Comparison of ENCODE assay signal across 17 mouse cellular contexts in genomic region chr5:136533371-136534276, GRCm38 (mm10). TPM values are rescaled to one million over a fixed set of nuclear protein-coding genes. Genes with fewer than 3 reads are reported as not detected.
A peak's percentile ranks its signal among the peaks of the same experiment; 100 is the strongest.
DNase-seq lines count a peak whose midpoint lies in the region; ATAC-seq and TF ChIP-seq lines count a peak whose summit lies in the region.
"Had no signal": no experiment of that assay in that cellular context is flagged by ENCODE, and none has a peak within 500 bp of the region (broad histone marks: within the 10 kb centered on the region; RNA-seq: fewer than 3 reads in every experiment).

No protein-coding gene starts in this region.

- no peak overlapping the region for H3K4me2 ChIP-seq in heart, embryonic 16.5 days (ENCODE audit: low read depth, low read length)
- H3K4me2 ChIP-seq in lung, postnatal 0 days (replicated peaks; ENCODE audit: low read depth, low read length) = no peak overlapping the region
- H3K4me2 ChIP-seq in forebrain, embryonic 12.5 days = no peak overlapping the region
- no peak overlapping the region for H3K4me2 ChIP-seq in forebrain, postnatal 0 days (ENCODE audit: low read depth)
- H3K4me2 ChIP-seq: heart, embryonic 12.5 days; liver, embryonic 15.5 days had no signal

- H3K4me3 ChIP-seq in heart, embryonic 16.5 days (ENCODE audit: low read length) = no peak overlapping the region
- H3K4me3 ChIP-seq in lung, postnatal 0 days (ENCODE audit: low read depth, low read length) = no peak overlapping the region
- H3K4me3 ChIP-seq in forebrain, embryonic 12.5 days (replicated peaks) = no peak overlapping the region
- no peak overlapping the region for H3K4me3 ChIP-seq in forebrain, postnatal 0 days (ENCODE audit: low read depth, low read length)
- H3K4me3 ChIP-seq: embryonic facial prominence, embryonic 10.5 days; forebrain, embryonic 10.5 days; heart, embryonic 12.5 days; liver, embryonic 15.5 days had no signal

- H3K9ac ChIP-seq in heart, embryonic 16.5 days (ENCODE audit: low read length) = no peak overlapping the region
- H3K9ac ChIP-seq in lung, postnatal 0 days (replicated peaks; ENCODE audit: low read depth) = no peak overlapping the region
- no peak overlapping the region for H3K9ac ChIP-seq in forebrain, embryonic 12.5 days
- H3K9ac ChIP-seq in forebrain, postnatal 0 days = no peak overlapping the region
- H3K9ac ChIP-seq: heart, embryonic 12.5 days; liver, embryonic 15.5 days had no signal

- 69% methylated on average over 11 of the region's 11 CpGs for WGBS in heart, embryonic 16.5 days
- WGBS in lung, postnatal 0 days = 40% methylated on average over 11 of the region's 11 CpGs
- 89% methylated on average over 11 of the region's 11 CpGs for WGBS in forebrain, embryonic 12.5 days
- WGBS in forebrain, postnatal 0 days = 82% methylated on average over 11 of the region's 11 CpGs

- peaks cover 49% of the 10 kb centered on the region for H3K4me1 ChIP-seq in heart, embryonic 16.5 days (ENCODE audit: control insufficient read depth, insufficient read depth, low read length)
- H3K4me1 ChIP-seq in lung, postnatal 0 days (ENCODE audit: insufficient read depth, low read depth, low read length) = peaks cover 9% of the 10 kb centered on the region; the same call in 1 of the 2 replicates
- H3K4me1 ChIP-seq in forebrain, embryonic 12.5 days = no peaks in the 10 kb centered on the region; the same call in 1 of the 2 replicates
- no peaks in the 10 kb centered on the region for H3K4me1 ChIP-seq in forebrain, postnatal 0 days (ENCODE audit: insufficient read depth)

- DNase-seq in heart, postnatal 4 days = no peak
- DNase-seq in adipocyte (ENCODE audit: low spot score) = peak; percentile 73
- peak; percentile 60 for DNase-seq in kidney, adult 18-20 months
- peak; percentile 59 for DNase-seq in lung, postnatal 0 days (ENCODE audit: low spot score)
- DNase-seq in urinary bladder, postnatal 25 days (ENCODE audit: low spot score) = no peak
- DNase-seq in forebrain, postnatal 0 days = no peak
- DNase-seq: cerebellum, postnatal 10 days; midbrain, embryonic 14.5 days; spleen, adult 18-20 months; thymus, postnatal 14 days had no signal

- H3K27ac ChIP-seq in heart, embryonic 16.5 days (ENCODE audit: low read length) = 0 out of 2 replicates have a peak overlapping the region, but pooled peaks have one; percentile 20
- H3K27ac ChIP-seq in lung, postnatal 0 days (ENCODE audit: low read length) = peak overlapping the region; percentile 23; the same call in 1 of the 2 replicates
- no peak overlapping the region for H3K27ac ChIP-seq in forebrain, embryonic 12.5 days
- H3K27ac ChIP-seq in forebrain, postnatal 0 days (ENCODE audit: low read depth, low read length) = no peak overlapping the region
- H3K27ac ChIP-seq: embryonic facial prominence, embryonic 10.5 days; forebrain, embryonic 10.5 days; hindbrain, postnatal 0 days; liver, embryonic 15.5 days had no signal

- TF ChIP-seq EP300 in lung, postnatal 0 days (IDR thresholded peaks at IDR 0.05) = no peak

- H3K36me3 ChIP-seq in heart, embryonic 16.5 days (ENCODE audit: control insufficient read depth, insufficient read depth) = no peaks in the 10 kb centered on the region
- no peaks in the 10 kb centered on the region for H3K36me3 ChIP-seq in lung, postnatal 0 days (ENCODE audit: insufficient read depth, low read length)
- no peaks in the 10 kb centered on the region for H3K36me3 ChIP-seq in forebrain, embryonic 12.5 days (replicated peaks)
- no peaks in the 10 kb centered on the region for H3K36me3 ChIP-seq in forebrain, postnatal 0 days (ENCODE audit: insufficient read depth)
- H3K36me3 ChIP-seq: heart, embryonic 12.5 days; liver, embryonic 15.5 days had no signal

- no peak for TF ChIP-seq CTCF in lung, postnatal 0 days (IDR thresholded peaks at IDR 0.05)
- no peak for TF ChIP-seq CTCF in forebrain, postnatal 0 days (IDR thresholded peaks at IDR 0.05; ENCODE audit: low read depth)

- no peaks in the 10 kb centered on the region for H3K9me3 ChIP-seq in heart, embryonic 16.5 days (replicated peaks; ENCODE audit: control insufficient read depth, low read length)
- no peaks in the 10 kb centered on the region for H3K9me3 ChIP-seq in lung, postnatal 0 days (ENCODE audit: low read length)
- H3K9me3 ChIP-seq in forebrain, embryonic 12.5 days = no peaks in the 10 kb centered on the region
- H3K9me3 ChIP-seq in forebrain, postnatal 0 days (ENCODE audit: low read length) = no peaks in the 10 kb centered on the region
- H3K9me3 ChIP-seq: embryonic facial prominence, embryonic 10.5 days; forebrain, embryonic 10.5 days; heart, embryonic 12.5 days; liver, embryonic 15.5 days had no signal

- no peak for ATAC-seq in heart, embryonic 16.5 days (replicated peaks; ENCODE audit: extremely low read depth, insufficient read depth, low FRiP score)
- ATAC-seq in lung, postnatal 0 days = no peak; the same call in 1 of the 2 replicates
- ATAC-seq in forebrain, embryonic 12.5 days (ENCODE audit: low FRiP score) = no peak
- ATAC-seq in forebrain, postnatal 0 days = no peak
- ATAC-seq: hindbrain, postnatal 0 days had no signal

- no peaks in the 10 kb centered on the region for H3K27me3 ChIP-seq in heart, embryonic 16.5 days (ENCODE audit: control insufficient read depth, insufficient read depth, low read length)
- no peaks in the 10 kb centered on the region for H3K27me3 ChIP-seq in lung, postnatal 0 days (replicated peaks; ENCODE audit: insufficient read depth, low read length)
- no peaks in the 10 kb centered on the region for H3K27me3 ChIP-seq in forebrain, embryonic 12.5 days
- H3K27me3 ChIP-seq in forebrain, postnatal 0 days (ENCODE audit: insufficient read depth, low read length) = no peaks in the 10 kb centered on the region
- H3K27me3 ChIP-seq: heart, embryonic 12.5 days; liver, embryonic 15.5 days had no signal

RNA-seq across cellular contexts. Expression of gene Cux1, which starts 33.7 kb away (rescaled TPM):
- 87.6 and 89.0 TPM in 2 replicates for polyA plus RNA-seq in heart, embryonic 16.5 days (2015; fragmentation: Nextera tagmentation; extraction: Ambion mirVana)
- total RNA-seq in heart, postnatal 4 days (2021) = 100 to 1,000 TPM; 126 to 131 TPM
- polyA plus RNA-seq in lung, postnatal 0 days (2015; fragmentation: Nextera tagmentation; extraction: Ambion mirVana) = 68.5 and 74.0 TPM in 2 replicates
- 157 and 165 TPM in 2 replicates for polyA plus RNA-seq in forebrain, embryonic 12.5 days (2016; fragmentation: Nextera tagmentation; extraction: Ambion mirVana)
- 124 and 141 TPM in 2 replicates for total RNA-seq in forebrain, postnatal 0 days (2014; rRNA removed)
- 82.9 and 86.0 TPM in 2 replicates for polyA plus RNA-seq in forebrain, postnatal 0 days (2015; fragmentation: Nextera tagmentation; extraction: Ambion mirVana)

Comparison
In these comparisons a context has a peak if more than half of its experiments do, and no peak if none do; other contexts are left out.
1. H3K27ac ChIP-seq: peak in heart, embryonic 16.5 days (single experiment) and lung, postnatal 0 days (single experiment); none in forebrain, embryonic 12.5 days (single experiment) and forebrain, postnatal 0 days (single experiment).
2. DNase-seq: peak in adipocyte (single experiment), kidney, adult 18-20 months (single experiment) and lung, postnatal 0 days (single experiment); none in heart, postnatal 4 days (single experiment), urinary bladder, postnatal 25 days (single experiment) and forebrain, postnatal 0 days (single experiment).